Mouse (Mus musculus): ENCODE measurements at regions not wholly inside any gene's neighbourhood (a gene's known extent, or its start where the extent isn't known, plus 50 kb on each side); places are given as distances from the start of the nearest gene placed in this dataset.
A peak's percentile ranks its signal among the peaks of the same experiment; 100 is the strongest.

- peak; percentile 74 to 88 for DNase-seq
These were observed 194.8 kb upstream of the Rack1 start for GRCm38 (mm10) chr11:48605223-48605824.

GRCm38 (mm10) chr11:48601096-48601495 lies 199.0 kb upstream of the Rack1 start:
- peak; percentile 53 to 64 for DNase-seq

GRCm38 (mm10) chr11:48599573-48600127 lies 200.5 kb upstream of the Rack1 start:
- peak; percentile 47 to 61 for DNase-seq

GRCm38 (mm10) chr11:48599033-48599432 lies 201.1 kb upstream of the Rack1 start:
- DNase-seq: no peak

GRCm38 (mm10) chr11:48594429-48594828 lies 205.7 kb upstream of the Rack1 start:
- DNase-seq: no peak

GRCm38 (mm10) chr11:48588833-48589649 lies 211.1 kb upstream of the Rack1 start:
- peak; percentile 35 to 78 for DNase-seq

- DNase-seq: peak; percentile 10 to 18
These were observed 231.4 kb upstream of the Rack1 start for GRCm38 (mm10) chr11:48568769-48569168.

GRCm38 (mm10) chr11:48567583-48568562 lies 232.3 kb upstream of the Rack1 start:
- DNase-seq: no peak

- no peak for DNase-seq
These were observed 242.1 kb upstream of the Rack1 start for GRCm38 (mm10) chr11:48558053-48558452.

GRCm38 (mm10) chr11:48552006-48552405 lies 248.1 kb upstream of the Rack1 start:
- DNase-seq: no peak

GRCm38 (mm10) chr11:48551201-48551600 lies 248.9 kb upstream of the Rack1 start:
- no peak for DNase-seq

GRCm38 (mm10) chr11:48526316-48526715 lies 273.8 kb upstream of the Rack1 start:
- DNase-seq: no peak

GRCm38 (mm10) chr11:48525517-48525916 lies 274.6 kb upstream of the Rack1 start:
- DNase-seq: no peak

GRCm38 (mm10) chr11:48506886-48507285 lies 293.2 kb upstream of the Rack1 start:
- no peak for DNase-seq

- DNase-seq: peak in 1 of 2 experiments; percentile 4
These were observed 297.9 kb upstream of the Rack1 start for GRCm38 (mm10) chr11:48502011-48502806.

- DNase-seq: no peak
These were observed 301.1 kb upstream of the Rack1 start for GRCm38 (mm10) chr11:48499057-48499456.

- no peak for DNase-seq
These were observed 311.8 kb upstream of the Rack1 start for GRCm38 (mm10) chr11:48488308-48488707.

GRCm38 (mm10) chr11:48464036-48464435 lies 336.1 kb upstream of the Rack1 start:
- DNase-seq: peak; percentile 30 to 57

GRCm38 (mm10) chr11:48449883-48450282 lies 350.2 kb upstream of the Rack1 start:
- no peak for DNase-seq

GRCm38 (mm10) chr11:48442534-48443254 lies 357.4 kb upstream of the Rack1 start:
- no peak for DNase-seq

- DNase-seq: no peak
These were observed 363.4 kb upstream of the Rack1 start for GRCm38 (mm10) chr11:48436712-48437111.

Measured in heart, adult 18-20 months (tissue).